Mouse (Mus musculus): Measurements from ENCODE around the gene Ncln. TPM values are rescaled to one million over a fixed set of nuclear protein-coding genes. Genes with fewer than 3 reads are reported as not detected.

Gene Ncln
- total and polyA plus RNA-seq, 2 experiments from 2014 or later = 58.1 to 83.0 TPM

GRCm38 (mm10) chr10:81456983-81457563 is 39.1 kb downstream of the Ncln start:
- H3K27me3 ChIP-seq (ENCODE audit: insufficient read depth, low read length) = peaks cover 24% of the 10 kb centered on the region
- no peak for ATAC-seq (ENCODE audit: low FRiP score)
- WGBS = 52% methylated on average over 12 of the region's 12 CpGs

GRCm38 (mm10) chr10:81455181-81455895 is 40.9 kb downstream of the Ncln start, which contains the start of gene Nfic:
TSS of gene Nfic (minus strand) at chr10:81455635.
- no peak within 1 kb of the TSS for H3K27ac ChIP-seq (ENCODE audit: low read depth, low read length)
- H3K27me3 ChIP-seq (ENCODE audit: insufficient read depth, low read length) = peaks cover 40% of the 10 kb centered on the region
- no peak within 1 kb of the TSS for H3K9ac ChIP-seq (replicated peaks; ENCODE audit: low read length, poor library complexity, severe bottlenecking)
- H3K9me3 ChIP-seq (ENCODE audit: low read length) = no peaks in the 10 kb centered on the region
- WGBS = 62% methylated on average over 28 of the region's 28 CpGs
- no peak for ATAC-seq (ENCODE audit: low FRiP score)
- no peak for DNase-seq (ENCODE audit: low spot score)
- no peaks in the 10 kb centered on the region for H3K4me1 ChIP-seq (ENCODE audit: insufficient read depth, low read length)
- H3K36me3 ChIP-seq (ENCODE audit: insufficient read depth, low read length) = no peaks in the 10 kb centered on the region
- TF ChIP-seq CTCF (IDR thresholded peaks at IDR 0.05) = no peak
- no peak within 1 kb of the TSS for H3K4me2 ChIP-seq (ENCODE audit: low read depth, low read length, poor library complexity, severe bottlenecking)
- H3K4me3 ChIP-seq (ENCODE audit: low read depth, low read length) = no peak within 1 kb of the TSS

More at GRCm38 (mm10) chr10:81456983-81457563, 39.1 kb downstream of the Ncln start:
- H3K36me3 ChIP-seq (ENCODE audit: insufficient read depth, low read length) = 0 out of 2 replicates have a peak, but pooled peaks cover 3% of the 10 kb centered on the region
- no peak overlapping the region for H3K4me3 ChIP-seq (ENCODE audit: low read depth, low read length)
- no peak for TF ChIP-seq CTCF (IDR thresholded peaks at IDR 0.05)
- DNase-seq (ENCODE audit: low spot score) = no peak
- H3K9me3 ChIP-seq (ENCODE audit: low read length) = no peaks in the 10 kb centered on the region
- no peaks in the 10 kb centered on the region for H3K4me1 ChIP-seq (ENCODE audit: insufficient read depth, low read length)
- no peak overlapping the region for H3K27ac ChIP-seq (ENCODE audit: low read depth, low read length)
- no peak overlapping the region for H3K9ac ChIP-seq (replicated peaks; ENCODE audit: low read length, poor library complexity, severe bottlenecking)
- H3K4me2 ChIP-seq (ENCODE audit: low read depth, low read length, poor library complexity, severe bottlenecking) = no peak overlapping the region

GRCm38 (mm10) chr10:81454106-81454505 is 42.1 kb downstream of the Ncln start:
- H3K4me1 ChIP-seq (ENCODE audit: insufficient read depth, low read length) = no peaks in the 10 kb centered on the region
- peaks cover 40% of the 10 kb centered on the region for H3K27me3 ChIP-seq (ENCODE audit: insufficient read depth, low read length)
- ATAC-seq (ENCODE audit: low FRiP score) = no peak
- WGBS = 74% methylated on average over 2 of the region's 2 CpGs
- no peaks in the 10 kb centered on the region for H3K9me3 ChIP-seq (ENCODE audit: low read length)
- TF ChIP-seq CTCF (IDR thresholded peaks at IDR 0.05) = no peak
- no peak overlapping the region for H3K4me3 ChIP-seq (ENCODE audit: low read depth, low read length)
- H3K36me3 ChIP-seq (ENCODE audit: insufficient read depth, low read length) = no peaks in the 10 kb centered on the region
- H3K4me2 ChIP-seq (ENCODE audit: low read depth, low read length, poor library complexity, severe bottlenecking) = no peak overlapping the region
- no peak for DNase-seq (ENCODE audit: low spot score)
- H3K9ac ChIP-seq (replicated peaks; ENCODE audit: low read length, poor library complexity, severe bottlenecking) = no peak overlapping the region
- no peak overlapping the region for H3K27ac ChIP-seq (ENCODE audit: low read depth, low read length)

- no peak for TF ChIP-seq CTCF (IDR thresholded peaks at IDR 0.05)
- Histone ChIP-seq H3K4me1 (ENCODE audit: insufficient read depth, low read length) (no peaks in the 10 kb centered on the region), H3K36me3 (ENCODE audit: insufficient read depth, low read length) (no peaks in the 10 kb centered on the region), H3K27me3 (ENCODE audit: insufficient read depth, low read length) (peaks cover 40% of the 10 kb centered on the region), H3K9ac (replicated peaks; ENCODE audit: low read length, poor library complexity, severe bottlenecking) (no peak overlapping the region), H3K9me3 (ENCODE audit: low read length) (no peaks in the 10 kb centered on the region), H3K4me3 (ENCODE audit: low read depth, low read length) (no peak overlapping the region), H3K27ac (ENCODE audit: low read depth, low read length) (no peak overlapping the region), H3K4me2 (ENCODE audit: low read depth, low read length, poor library complexity, severe bottlenecking) (no peak overlapping the region)
- DNase-seq (ENCODE audit: low spot score) (no peak), ATAC-seq (ENCODE audit: low FRiP score) (no peak)
- 6% methylated on average over 14 of the region's 14 CpGs for WGBS
Observed at GRCm38 (mm10) chr10:81452947-81453288, 43.3 kb downstream of the Ncln start.

- H3K27ac ChIP-seq (ENCODE audit: low read depth, low read length) = no peak overlapping the region
- WGBS = 11% methylated on average over 36 of the region's 36 CpGs
- H3K9ac ChIP-seq (replicated peaks; ENCODE audit: low read length, poor library complexity, severe bottlenecking) = no peak overlapping the region
- no peaks in the 10 kb centered on the region for H3K4me1 ChIP-seq (ENCODE audit: insufficient read depth, low read length)
- DNase-seq (ENCODE audit: low spot score) = no peak
- no peak for TF ChIP-seq CTCF (IDR thresholded peaks at IDR 0.05)
- H3K36me3 ChIP-seq (ENCODE audit: insufficient read depth, low read length) = no peaks in the 10 kb centered on the region
- ATAC-seq (ENCODE audit: low FRiP score) = no peak
- H3K9me3 ChIP-seq (ENCODE audit: low read length) = no peaks in the 10 kb centered on the region
- no peak overlapping the region for H3K4me2 ChIP-seq (ENCODE audit: low read depth, low read length, poor library complexity, severe bottlenecking)
- peaks cover 40% of the 10 kb centered on the region for H3K27me3 ChIP-seq (ENCODE audit: insufficient read depth, low read length)
- no peak overlapping the region for H3K4me3 ChIP-seq (ENCODE audit: low read depth, low read length)
Observed at GRCm38 (mm10) chr10:81452237-81452946, 43.8 kb downstream of the Ncln start.

- no peaks in the 10 kb centered on the region for H3K36me3 ChIP-seq (ENCODE audit: insufficient read depth, low read length)
- ATAC-seq (ENCODE audit: low FRiP score) (no peak), DNase-seq (ENCODE audit: low spot score) (no peak)
- peaks cover 40% of the 10 kb centered on the region for H3K27me3 ChIP-seq (ENCODE audit: insufficient read depth, low read length)
- no peak overlapping the region for H3K4me2 ChIP-seq (ENCODE audit: low read depth, low read length, poor library complexity, severe bottlenecking)
- no peaks in the 10 kb centered on the region for H3K9me3 ChIP-seq (ENCODE audit: low read length)
- no peaks in the 10 kb centered on the region for H3K4me1 ChIP-seq (ENCODE audit: insufficient read depth, low read length)
- WGBS = 74% methylated on average over 6 of the region's 6 CpGs
- H3K4me3 ChIP-seq (ENCODE audit: low read depth, low read length) = no peak overlapping the region
- no peak for TF ChIP-seq CTCF (IDR thresholded peaks at IDR 0.05)
- no peak overlapping the region for H3K27ac ChIP-seq (ENCODE audit: low read depth, low read length)
- H3K9ac ChIP-seq (replicated peaks; ENCODE audit: low read length, poor library complexity, severe bottlenecking) = no peak overlapping the region; the same call in 1 of the 2 replicates
Observed at GRCm38 (mm10) chr10:81451365-81451745, 44.8 kb downstream of the Ncln start.
